Comparison of ENCODE assay signal across 8 mouse cellular contexts in genomic region chr16:4419546-4420297, GRCm38 (mm10). TPM values are rescaled to one million over a fixed set of nuclear protein-coding genes. Genes with fewer than 3 reads are reported as not detected.
A peak's percentile ranks its signal among the peaks of the same experiment; 100 is the strongest.
DNase-seq lines count a peak whose midpoint lies in the region; ATAC-seq and TF ChIP-seq lines count a peak whose summit lies in the region.

No protein-coding gene starts in this region.

- TF ChIP-seq POLR2A in liver, adult 2 months (IDR thresholded peaks at IDR 0.05; ENCODE audit: extremely low read depth, insufficient read depth, low read length) = peak; percentile 43; the same call in 1 of the 2 replicates

- peak overlapping the region; percentile 86 for H3K4me3 ChIP-seq in forebrain, embryonic 15.5 days
- H3K4me3 ChIP-seq in liver, adult 2 months (ENCODE audit: insufficient read depth, low read depth, low read length) = peak overlapping the region; percentile 71
- peak overlapping the region; percentile 86 for H3K4me3 ChIP-seq in midbrain, embryonic 16.5 days (ENCODE audit: low read depth, low read length)

- no peaks in the 10 kb centered on the region for H3K36me3 ChIP-seq in forebrain, embryonic 15.5 days
- no peaks in the 10 kb centered on the region for H3K36me3 ChIP-seq in liver, adult 2 months (ENCODE audit: control insufficient read depth, insufficient read depth, low read length)
- H3K36me3 ChIP-seq in midbrain, embryonic 16.5 days (ENCODE audit: control insufficient read depth, insufficient read depth, low read length) = no peaks in the 10 kb centered on the region

- peak; percentile 62; the same call in 1 of the 2 replicates for ATAC-seq in cerebellum, adult (ENCODE audit: insufficient number of reproducible peaks, low FRiP score, low TSS enrichment)
- peak; percentile 87 for ATAC-seq in forebrain, embryonic 15.5 days (replicated peaks)
- peak; percentile 32 for ATAC-seq in inflammation-experienced regulatory T-cells, adult 6 months
- ATAC-seq in midbrain, embryonic 16.5 days = peak; percentile 80

- peaks cover 45% of the 10 kb centered on the region for H3K4me1 ChIP-seq in forebrain, embryonic 15.5 days
- H3K4me1 ChIP-seq in liver, adult 2 months (ENCODE audit: control insufficient read depth, insufficient read depth, low read length) = peaks cover 34% of the 10 kb centered on the region
- peaks cover 42% of the 10 kb centered on the region for H3K4me1 ChIP-seq in midbrain, embryonic 16.5 days (ENCODE audit: control insufficient read depth, insufficient read depth, low read length)

- TF ChIP-seq CTCF in liver, adult 2 months (IDR thresholded peaks at IDR 0.05; ENCODE audit: low read depth, low read length) = no peak

- intact Hi-C loops in left cerebral cortex, postnatal 10 days (cut with DNase I) = loop anchor here (5.0 to 10.0 kb wide), 3 partner anchors 53 to 125 kb away; partner anchors contain the start of gene Srl
- intact Hi-C loops in left cerebral cortex, postnatal 36 days (cut with DNase I) = loop anchor here (2.0 to 10.0 kb wide), 4 partner anchors 38 to 125 kb away; partner anchors contain the start of gene Srl

- H3K27ac ChIP-seq in forebrain, embryonic 15.5 days (replicated peaks) = peak overlapping the region; percentile 72
- peak overlapping the region; percentile 72 for H3K27ac ChIP-seq in liver, adult 2 months (replicated peaks; ENCODE audit: insufficient read depth, low read depth, low read length)
- peak overlapping the region; percentile 86 for H3K27ac ChIP-seq in midbrain, embryonic 16.5 days (ENCODE audit: low read length)

- H3K9me3 ChIP-seq in forebrain, embryonic 15.5 days = no peaks in the 10 kb centered on the region
- H3K9me3 ChIP-seq in midbrain, embryonic 16.5 days (replicated peaks; ENCODE audit: control insufficient read depth, low read length, poor library complexity, severe bottlenecking) = no peaks in the 10 kb centered on the region

- peaks cover 29% of the 10 kb centered on the region for H3K79me2 ChIP-seq in liver, adult 2 months (ENCODE audit: control insufficient read depth, insufficient read depth, low read length)

- peak overlapping the region; percentile 65 for H3K9ac ChIP-seq in forebrain, embryonic 15.5 days (replicated peaks)
- H3K9ac ChIP-seq in liver, adult 2 months (ENCODE audit: low read depth, low read length) = peak overlapping the region; percentile 97
- H3K9ac ChIP-seq in midbrain, embryonic 16.5 days (ENCODE audit: low read depth, low read length) = peak overlapping the region; percentile 92

- H3K4me2 ChIP-seq in forebrain, embryonic 15.5 days (replicated peaks) = peak overlapping the region; percentile 97
- H3K4me2 ChIP-seq in midbrain, embryonic 16.5 days (ENCODE audit: low read length) = peak overlapping the region; percentile 94

- under 1% methylated on average over 82 of the region's 85 CpGs for WGBS in forebrain, embryonic 15.5 days
- WGBS in liver, adult 2 months = under 1% methylated on average over 85 of the region's 85 CpGs
- WGBS in midbrain, embryonic 16.5 days = under 1% methylated on average over 84 of the region's 85 CpGs

- H3K27me3 ChIP-seq in forebrain, embryonic 15.5 days = no peaks in the 10 kb centered on the region
- H3K27me3 ChIP-seq in liver, adult 2 months (ENCODE audit: control insufficient read depth, insufficient read depth, low read length) = no peaks in the 10 kb centered on the region
- H3K27me3 ChIP-seq in midbrain, embryonic 16.5 days (ENCODE audit: control insufficient read depth, insufficient read depth, low read depth, low read length) = no peaks in the 10 kb centered on the region

- peak; percentile 33 to 56 for DNase-seq in left cerebral cortex, postnatal 10 days (ENCODE audit: extremely low spot score in 1 of 2, low spot score in 2 of 2)
- DNase-seq in left cerebral cortex, postnatal 36 days (ENCODE audit: low spot score in 2 of 2) = no peak
- DNase-seq in liver, adult 2 months (ENCODE audit: extremely low read depth, low read depth, low spot score) = peak; percentile 70
- peak; percentile 71 for DNase-seq in testis, postnatal 10 days (ENCODE audit: low spot score)

RNA-seq across cellular contexts. Expression of gene Adcy9, which starts 0.6 kb away (rescaled TPM):
- 10 to 100 TPM; 30.8 to 35.9 TPM for total RNA-seq in left cerebral cortex, postnatal 10 days (2021)
- total RNA-seq in left cerebral cortex, postnatal 36 days (2021) = 10 to 100 TPM; 72.5 to 78.6 TPM
- polyA plus RNA-seq in forebrain, embryonic 15.5 days (2015; fragmentation: Nextera tagmentation; extraction: Ambion mirVana) = 2.6 and 2.7 TPM in 2 replicates
- polyA plus RNA-seq in inflammation-experienced regulatory T-cells, adult 6 months (2017; shearing (Covaris generic)) = under 1 TPM in 2 of 3 experiments, not detected in 1; 0.12 to 0.49 TPM
- 23.0 and 24.5 TPM in 2 replicates for total RNA-seq in liver, adult 2 months (2014; rRNA removed)
- 10.0 and 15.0 TPM in 2 replicates for polyA plus RNA-seq in liver, adult 2 months (2012; rRNA removed)
- polyA plus RNA-seq in midbrain, embryonic 16.5 days (2015; fragmentation: Nextera tagmentation; extraction: Ambion mirVana) = 4.0 and 4.3 TPM in 2 replicates

Comparison
In these comparisons a context has a peak if more than half of its experiments do, and no peak if none do; other contexts are left out.
1. DNase-seq: peak in left cerebral cortex, postnatal 10 days (2 of 2), liver, adult 2 months (single experiment) and testis, postnatal 10 days (single experiment); none in left cerebral cortex, postnatal 36 days (0 of 2).
2. ATAC-seq: peak in every context shown above with its lines; median percentile 87 in forebrain, embryonic 15.5 days; 80 in midbrain, embryonic 16.5 days; 62 in cerebellum, adult; 32 in inflammation-experienced regulatory T-cells, adult 6 months.
3. Peak in every context shown above with its lines, with median percentiles within 50 percentile points of each other: H3K27ac ChIP-seq, H3K4me3 ChIP-seq and H3K9ac ChIP-seq.